Mouse (Mus musculus) thymus, postnatal 4 days (tissue): Measurements from ENCODE around the gene Zswim4.

ENCODE experiments used
- DNase-seq: peaks from one replicate; pipeline ENCODE4 v3.0.0; 2021

The Zswim4 gene

GRCm38 (mm10) chr8:84223322-84224029, 13.4 kb downstream of the Zswim4 start:
- no peak for DNase-seq

- no peak for DNase-seq
These were observed 14.2 kb downstream of the Zswim4 start for GRCm38 (mm10) chr8:84222566-84223165.

DNA sequence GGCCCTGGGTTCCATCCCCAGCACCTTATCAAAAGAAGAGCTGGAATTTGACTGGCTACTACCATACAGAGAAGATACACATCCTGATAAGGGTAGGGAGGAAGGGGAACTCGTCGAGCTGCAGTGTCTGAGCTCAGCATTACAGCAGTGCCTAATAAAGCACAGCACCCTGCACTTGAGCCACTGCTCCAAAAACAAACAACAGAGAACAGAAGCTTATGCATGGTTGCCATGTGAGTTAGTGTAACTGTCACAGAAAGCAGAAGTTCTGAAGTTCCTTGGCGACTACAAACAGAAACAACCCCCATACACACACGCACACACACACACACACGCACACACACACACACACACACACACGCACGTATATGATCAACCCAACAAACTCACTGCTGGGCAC, 16.8 kb downstream of the Zswim4 start:
- no peak for DNase-seq

DNA sequence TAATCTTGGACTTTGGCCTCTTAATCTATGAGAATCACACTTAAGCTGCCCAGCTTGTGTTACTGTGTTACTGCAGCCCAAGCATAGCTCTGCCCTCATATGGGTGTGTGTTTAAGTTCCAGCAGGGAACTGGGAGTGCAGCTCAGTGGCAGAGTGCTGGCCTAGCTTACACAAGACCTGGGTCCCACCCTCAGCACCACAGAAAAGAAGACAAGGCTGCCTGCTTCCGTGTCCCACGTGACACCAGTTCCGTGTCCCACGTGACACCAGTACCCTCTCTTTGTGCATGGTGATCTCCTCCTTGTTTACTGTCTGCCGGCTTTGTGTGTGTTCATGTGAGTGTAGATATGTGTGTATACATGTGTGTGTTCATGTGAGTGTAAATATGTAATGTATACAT, 18.7 kb downstream of the Zswim4 start:
- no peak for DNase-seq

DNA sequence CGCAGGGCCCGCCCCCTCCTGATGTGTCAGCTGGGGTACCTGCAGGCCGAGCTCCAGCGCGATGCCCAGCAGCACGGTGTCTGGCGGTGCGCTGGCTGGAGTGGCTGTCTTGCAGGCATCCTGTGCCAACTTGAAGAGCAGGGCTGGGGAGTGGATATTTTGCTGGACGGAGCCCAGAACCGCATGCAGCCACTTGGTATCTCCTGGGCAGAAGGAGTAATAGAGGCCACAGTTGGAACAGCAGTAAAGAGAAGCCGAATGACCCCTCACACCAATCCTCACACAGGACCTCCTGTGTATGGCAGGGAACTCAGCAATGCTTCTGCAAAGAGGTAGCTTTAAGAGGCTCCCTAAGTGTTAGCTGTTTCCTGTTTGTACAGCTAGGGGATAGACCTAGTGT, 19.6 kb downstream of the Zswim4 start:
- no peak for DNase-seq

DNA sequence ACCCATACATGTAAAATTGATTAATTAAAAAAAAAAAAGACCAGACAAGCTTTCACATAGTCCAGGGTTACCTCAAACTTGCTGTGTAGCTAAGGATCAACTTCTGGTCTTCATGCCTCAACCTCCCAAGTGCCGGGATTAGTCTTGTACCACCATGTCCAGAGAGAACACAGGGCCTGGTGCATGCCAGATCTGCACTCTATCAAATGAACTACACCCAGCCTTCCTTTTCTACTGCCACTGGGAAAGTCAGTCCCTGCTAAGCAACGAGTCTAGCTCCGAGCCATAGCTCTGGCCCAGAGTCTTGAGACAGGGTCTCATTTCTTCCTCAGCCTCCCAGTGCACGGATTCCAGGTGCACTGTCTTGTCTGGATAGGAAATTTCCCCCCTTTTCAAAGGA, 23.6 kb downstream of the Zswim4 start:
- DNase-seq: no peak

DNA sequence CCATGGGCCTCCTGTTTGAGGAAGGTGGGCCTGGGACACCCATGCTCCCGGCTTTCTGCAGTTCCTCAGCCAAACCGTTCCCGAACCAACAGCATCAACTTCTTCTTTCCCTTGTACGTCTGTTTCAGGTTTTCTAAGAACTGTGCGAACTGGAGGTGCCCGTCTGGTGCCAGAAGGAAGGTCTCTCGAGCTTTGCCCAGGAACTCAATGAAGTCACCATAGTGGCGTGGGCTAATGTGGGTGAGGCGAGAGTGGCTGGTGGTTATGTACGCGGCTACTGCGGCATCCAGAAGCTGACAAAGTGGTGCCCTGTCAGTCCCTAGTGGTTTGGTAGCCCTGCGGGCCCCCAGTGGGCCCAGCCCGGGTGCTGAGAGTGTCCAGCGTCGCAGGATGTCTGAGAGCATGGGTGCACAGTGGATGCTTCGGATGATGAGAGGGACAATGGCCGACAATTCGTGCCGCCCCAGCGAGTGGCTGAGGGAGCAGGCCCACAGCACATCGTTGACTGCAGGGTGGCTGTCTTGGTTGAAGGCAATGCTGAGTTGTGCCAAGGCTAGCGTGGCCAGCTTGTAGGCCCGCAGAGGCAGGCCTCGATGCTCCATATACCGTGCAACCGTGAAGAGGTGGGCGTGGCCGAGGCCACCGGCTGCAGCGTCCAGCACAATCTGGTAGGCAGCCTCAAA, 24.8 kb downstream of the Zswim4 start:
- no peak for DNase-seq

DNA sequence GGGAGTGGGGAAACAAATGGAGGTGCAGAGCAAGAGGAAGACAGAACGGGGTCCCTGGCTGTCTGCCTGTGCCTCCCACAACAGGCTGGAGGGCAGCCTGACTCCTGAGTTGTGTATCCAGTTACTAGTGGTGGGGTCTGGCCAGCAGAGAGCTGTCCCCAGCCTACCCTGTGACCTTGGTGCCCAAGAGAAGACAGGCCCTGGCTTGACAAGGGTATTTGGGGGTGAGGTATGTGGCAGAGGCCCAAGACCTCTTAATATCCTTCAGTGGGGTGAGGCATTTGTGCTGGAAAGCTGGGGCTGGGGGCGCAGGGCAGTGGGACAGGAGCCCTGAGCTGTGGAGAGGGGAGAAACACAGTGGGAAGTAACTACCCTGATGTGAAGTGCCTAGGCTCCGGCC, 25.7 kb downstream of the Zswim4 start:
- peak; percentile 19 for DNase-seq

GRCm38 (mm10) chr8:84210167-84210791, 26.6 kb downstream of the Zswim4 start:
- peak; percentile 94 for DNase-seq

GRCm38 (mm10) chr8:84208381-84209380, 28.2 kb downstream of the Zswim4 start:
- DNase-seq: peak; percentile 65

DNA sequence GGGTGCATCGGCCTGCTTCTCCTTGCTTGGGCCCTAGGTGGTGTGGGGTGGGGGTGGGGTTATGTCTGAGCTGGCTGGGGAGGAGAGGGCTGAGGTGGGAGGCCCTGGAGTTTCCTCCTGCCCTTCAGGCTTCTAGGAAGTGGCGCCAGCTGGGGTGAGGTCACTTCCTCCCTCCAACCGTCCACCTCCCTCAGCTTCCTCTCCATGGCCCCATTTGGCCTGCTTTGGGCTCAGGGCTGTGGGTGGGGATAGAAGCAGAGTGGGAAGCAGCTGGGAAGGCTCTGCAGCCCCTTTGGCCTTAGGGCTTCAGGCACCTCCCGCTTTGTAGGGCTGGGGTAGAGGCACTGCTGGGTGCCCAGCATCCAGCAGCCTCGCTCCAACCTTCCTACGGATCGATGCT, 29.0 kb downstream of the Zswim4 start:
- DNase-seq: peak; percentile 70

GRCm38 (mm10) chr8:84206666-84207065, 30.2 kb downstream of the Zswim4 start:
- DNase-seq: no peak

GRCm38 (mm10) chr8:84205073-84205472, 31.8 kb downstream of the Zswim4 start:
- no peak for DNase-seq

DNA sequence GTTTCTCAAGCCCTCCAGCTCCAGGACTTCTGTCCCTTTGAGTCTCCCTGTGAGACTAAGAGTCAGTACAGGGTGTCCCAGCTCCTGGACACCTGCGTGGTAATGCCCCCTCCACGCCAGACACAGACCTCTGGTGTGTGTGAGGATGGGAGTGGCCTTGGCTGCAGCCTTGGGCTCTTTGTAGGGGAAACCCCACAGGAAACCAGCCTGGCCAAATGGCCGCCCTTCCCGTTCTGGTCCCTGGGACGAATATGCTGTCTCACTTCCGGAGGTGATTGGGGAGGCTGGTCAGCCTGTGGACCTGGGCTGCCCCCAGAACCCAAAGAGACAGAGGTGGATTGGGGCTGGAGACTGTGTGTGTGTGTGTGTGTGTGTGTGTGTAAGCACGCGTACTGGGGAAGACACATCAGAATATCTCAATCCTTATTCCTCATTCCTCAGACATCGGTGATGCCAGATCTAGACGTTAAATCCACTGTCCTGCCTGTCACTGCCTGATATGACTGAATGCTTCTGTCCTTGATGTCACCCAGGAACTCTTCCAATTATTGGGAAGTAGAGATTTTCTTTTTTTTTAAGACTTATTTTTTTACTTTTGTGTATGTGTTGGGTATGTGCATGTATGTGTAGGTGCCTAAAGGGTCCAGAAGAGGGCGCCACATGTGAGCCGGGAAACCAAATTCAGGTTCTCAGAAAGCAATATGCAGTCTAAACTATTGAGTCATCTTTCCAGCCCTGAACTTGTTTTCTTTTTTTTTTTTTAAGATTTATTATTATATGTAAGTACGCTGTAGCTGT, 32.7 kb downstream of the Zswim4 start:
- peak; percentile 62 for DNase-seq

GRCm38 (mm10) chr8:84202938-84203917, 33.6 kb downstream of the Zswim4 start:
- peak; percentile 83 for DNase-seq

DNA sequence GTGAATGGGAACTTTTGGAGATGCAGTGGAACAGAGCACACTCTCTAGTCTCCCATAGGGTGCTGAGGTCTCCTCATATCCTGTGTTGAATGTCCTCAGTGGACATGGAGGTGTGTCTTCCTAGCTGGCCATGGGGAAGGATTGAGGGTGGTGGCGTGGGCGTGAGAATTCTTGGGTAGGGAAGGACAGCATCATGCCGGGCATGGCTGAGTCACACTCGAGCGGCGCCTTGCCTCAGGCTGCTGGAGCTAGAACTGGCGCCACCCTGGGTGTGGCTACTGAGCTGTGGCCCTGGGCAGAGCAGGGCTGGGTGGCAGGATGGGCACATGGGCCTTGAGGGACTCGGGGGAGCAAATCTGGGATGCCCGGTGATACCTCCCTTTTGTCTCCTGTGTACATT, 34.4 kb downstream of the Zswim4 start:
- DNase-seq: peak; percentile 31

- DNase-seq: peak; percentile 46
These were observed 35.2 kb downstream of the Zswim4 start for GRCm38 (mm10) chr8:84201545-84202245.

- peak; percentile 71 for DNase-seq
These were observed 36.0 kb downstream of the Zswim4 start for GRCm38 (mm10) chr8:84200652-84201544.
